Mouse (Mus musculus): Measurements from ENCODE around the gene Enpep. TPM values are rescaled to one million over a fixed set of nuclear protein-coding genes. Genes with fewer than 3 reads are reported as not detected.
A peak's percentile ranks its signal among the peaks of the same experiment; 100 is the strongest.

Enpep gene
- polyA plus RNA-seq, 1 experiment from 2014 or later = 0.05 TPM

DNA sequence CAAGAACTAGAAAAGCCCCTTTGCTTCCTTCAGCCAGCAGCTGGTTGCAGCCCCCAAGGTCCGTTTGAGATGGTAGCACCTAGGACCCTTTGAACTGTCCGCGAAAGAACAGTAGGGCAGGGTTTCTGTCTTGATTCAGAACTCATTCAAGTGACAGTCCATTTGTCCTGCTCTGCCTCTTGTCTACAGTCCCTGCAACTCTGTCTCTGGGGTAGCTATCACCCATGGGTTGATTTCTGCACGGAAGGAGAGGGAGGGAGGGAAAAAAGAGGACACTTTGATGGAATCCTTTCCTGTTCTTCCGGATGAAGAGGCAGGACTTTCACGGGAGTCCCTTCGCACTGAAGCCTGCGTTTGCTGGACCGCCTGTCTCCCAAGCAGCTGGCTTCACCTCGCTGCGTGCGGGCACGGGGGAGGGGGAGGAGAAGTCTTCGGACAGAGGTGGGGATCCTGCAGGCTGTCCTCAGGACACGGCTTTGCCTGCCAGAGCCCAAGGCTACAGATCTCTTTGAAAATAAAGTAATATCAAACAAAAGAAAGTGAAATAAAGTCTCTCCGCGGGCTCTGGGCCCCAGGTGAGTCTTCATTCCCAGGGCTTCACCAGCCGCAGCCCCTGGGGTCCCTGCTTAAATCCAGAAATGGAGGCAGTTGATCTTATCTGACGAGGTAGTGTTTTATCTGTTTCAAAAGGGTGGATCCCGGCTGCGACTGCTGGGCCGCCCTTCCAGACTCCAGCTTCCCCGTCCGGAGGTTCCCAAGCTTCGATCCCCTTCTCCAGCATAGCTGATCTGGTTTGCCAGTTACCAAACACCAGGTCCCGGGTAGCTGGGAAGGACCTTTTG, 108.3 kb downstream of the Enpep start:
- H3K27ac ChIP-seq (replicated peaks) = no peak overlapping the region
- no peaks in the 10 kb centered on the region for H3K36me3 ChIP-seq
- H3K9me3 ChIP-seq (replicated peaks) = no peaks in the 10 kb centered on the region
- WGBS = under 1% methylated on average over 26 of the region's 26 CpGs
- no peak for DNase-seq (ENCODE audit: low spot score)
- H3K4me3 ChIP-seq = peak overlapping the region; percentile 20; the same call in 1 of the 2 replicates
- H3K27me3 ChIP-seq (ENCODE audit: low read depth, poor library complexity, severe bottlenecking) = peaks cover 100% of the 10 kb centered on the region
- peaks cover 49% of the 10 kb centered on the region for H3K4me1 ChIP-seq

DNA sequence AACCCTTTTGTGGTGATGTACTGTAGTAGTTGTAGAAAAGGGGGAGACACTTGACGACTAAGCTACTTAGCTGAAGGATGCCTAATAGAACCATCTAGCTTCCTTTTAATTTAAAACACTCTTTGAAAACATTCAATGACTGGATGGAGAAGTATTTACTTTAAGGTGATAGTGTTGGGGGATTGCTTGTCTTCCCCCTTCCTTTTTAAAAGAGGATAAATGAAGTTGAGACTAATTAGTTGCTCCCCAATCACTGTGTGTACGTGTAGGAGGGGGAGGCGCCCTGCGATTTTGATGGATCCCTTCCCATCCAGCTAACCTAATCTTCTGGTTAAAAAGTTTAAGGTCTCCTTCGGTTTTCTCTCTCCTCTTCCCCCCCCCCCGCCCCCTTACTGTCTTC, 109.1 kb downstream of the Enpep start:
- DNase-seq (ENCODE audit: low spot score) = no peak
- Histone ChIP-seq H3K9me3 (replicated peaks) (no peaks in the 10 kb centered on the region), H3K4me3 (no peak overlapping the region), H3K27me3 (ENCODE audit: low read depth, poor library complexity, severe bottlenecking) (peaks cover 100% of the 10 kb centered on the region), H3K4me1 (peaks cover 52% of the 10 kb centered on the region), H3K27ac (replicated peaks) (no peak overlapping the region), H3K36me3 (no peaks in the 10 kb centered on the region)
- 0% methylated on average over 6 of the region's 6 CpGs for WGBS

DNA sequence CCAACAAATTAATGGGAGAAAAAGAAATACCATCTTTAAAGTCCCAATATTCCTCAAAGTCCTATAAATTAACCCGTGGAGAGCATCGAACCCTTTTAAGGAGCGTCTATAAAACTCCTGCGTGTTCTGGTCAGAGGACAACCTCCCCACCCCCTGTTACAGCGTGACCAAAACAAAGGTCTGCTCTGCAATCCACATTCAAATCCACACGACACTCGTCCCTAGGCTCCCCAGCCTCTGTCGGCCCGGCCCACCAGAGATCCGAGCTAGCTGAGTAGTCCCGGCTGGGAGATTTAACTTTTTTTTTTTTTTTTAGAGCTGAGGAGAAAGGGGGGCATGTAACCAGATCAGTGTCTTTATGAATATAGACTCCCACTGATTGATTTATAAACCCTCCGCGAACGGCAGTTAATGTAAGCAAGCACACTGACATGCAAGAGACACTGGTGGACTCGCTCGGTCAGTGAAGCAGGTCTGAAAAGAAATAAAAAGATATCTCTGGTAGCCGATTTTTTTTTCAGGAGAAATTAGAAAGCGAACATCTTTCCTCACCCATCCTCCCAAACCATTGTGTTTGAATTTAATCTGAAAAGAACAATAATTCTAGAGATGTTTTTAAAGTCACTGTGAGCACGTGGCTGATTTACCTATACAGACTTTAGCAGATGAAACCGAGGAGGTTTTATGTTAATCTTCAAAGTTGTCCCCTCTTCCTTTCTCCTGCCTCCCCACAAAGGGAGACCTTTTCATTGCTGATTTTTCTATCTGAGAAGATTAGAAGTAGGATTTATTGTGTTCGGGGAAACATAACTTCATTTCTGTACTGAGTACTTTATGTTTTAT, 109.9 kb downstream of the Enpep start:
- H3K4me1 ChIP-seq = peaks cover 59% of the 10 kb centered on the region
- H3K27me3 ChIP-seq (ENCODE audit: low read depth, poor library complexity, severe bottlenecking) = peaks cover 100% of the 10 kb centered on the region
- under 1% methylated on average over 21 of the region's 21 CpGs for WGBS
- H3K36me3 ChIP-seq = no peaks in the 10 kb centered on the region
- H3K27ac ChIP-seq (replicated peaks) = no peak overlapping the region
- H3K9me3 ChIP-seq (replicated peaks) = no peaks in the 10 kb centered on the region
- no peak overlapping the region for H3K4me3 ChIP-seq
- peak; percentile 37 for DNase-seq (ENCODE audit: low spot score)

DNA sequence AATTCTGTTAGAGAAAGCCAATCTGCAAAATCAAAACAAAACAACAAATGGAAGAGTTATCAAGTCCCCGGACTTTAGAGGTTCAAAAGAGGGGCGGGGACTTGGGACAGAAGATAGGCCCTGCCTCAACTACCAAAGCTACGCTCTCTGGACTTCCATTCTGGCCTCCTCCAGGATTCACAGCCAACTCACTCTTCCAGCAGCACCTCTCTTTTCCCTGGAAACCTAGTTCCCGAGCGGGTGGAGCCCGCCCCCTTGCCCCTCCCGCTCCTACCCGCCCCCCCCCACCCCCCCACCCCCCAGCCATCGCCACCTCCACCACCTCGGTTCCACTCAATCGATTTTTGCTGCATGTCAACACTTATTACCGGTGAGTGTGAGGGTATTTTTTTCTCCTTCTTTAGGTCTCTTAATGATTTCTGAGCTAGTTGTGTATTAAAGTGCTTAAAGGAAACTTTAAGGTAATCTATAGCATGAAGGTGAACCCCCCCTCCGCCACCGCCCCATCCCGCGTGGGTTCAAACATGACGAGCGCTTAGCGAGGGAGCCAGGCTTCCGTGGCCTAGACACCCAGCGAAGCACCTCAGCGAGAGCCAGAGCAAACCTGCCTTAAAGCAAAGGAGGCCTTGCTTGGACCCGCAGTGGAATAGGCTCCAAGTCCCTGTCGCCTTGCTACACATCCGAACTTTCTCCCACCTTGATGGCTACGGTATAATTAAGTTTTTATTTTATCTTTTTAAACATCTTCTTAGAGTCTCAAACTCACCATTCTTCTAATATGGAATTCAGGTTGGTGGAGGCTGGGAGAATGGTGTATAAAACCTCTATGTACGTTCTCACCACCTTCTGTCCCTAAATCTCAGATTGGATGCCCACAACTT, 110.9 kb downstream of the Enpep start:
- Histone ChIP-seq H3K9me3 (replicated peaks) (no peaks in the 10 kb centered on the region), H3K36me3 (no peaks in the 10 kb centered on the region), H3K4me1 (peaks cover 62% of the 10 kb centered on the region), H3K27me3 (ENCODE audit: low read depth, poor library complexity, severe bottlenecking) (peaks cover 100% of the 10 kb centered on the region), H3K27ac (replicated peaks) (no peak overlapping the region), H3K4me3 (no peak overlapping the region)
- DNase-seq (ENCODE audit: low spot score) = peak; percentile 41
- WGBS = under 1% methylated on average over 27 of the region's 27 CpGs

DNA sequence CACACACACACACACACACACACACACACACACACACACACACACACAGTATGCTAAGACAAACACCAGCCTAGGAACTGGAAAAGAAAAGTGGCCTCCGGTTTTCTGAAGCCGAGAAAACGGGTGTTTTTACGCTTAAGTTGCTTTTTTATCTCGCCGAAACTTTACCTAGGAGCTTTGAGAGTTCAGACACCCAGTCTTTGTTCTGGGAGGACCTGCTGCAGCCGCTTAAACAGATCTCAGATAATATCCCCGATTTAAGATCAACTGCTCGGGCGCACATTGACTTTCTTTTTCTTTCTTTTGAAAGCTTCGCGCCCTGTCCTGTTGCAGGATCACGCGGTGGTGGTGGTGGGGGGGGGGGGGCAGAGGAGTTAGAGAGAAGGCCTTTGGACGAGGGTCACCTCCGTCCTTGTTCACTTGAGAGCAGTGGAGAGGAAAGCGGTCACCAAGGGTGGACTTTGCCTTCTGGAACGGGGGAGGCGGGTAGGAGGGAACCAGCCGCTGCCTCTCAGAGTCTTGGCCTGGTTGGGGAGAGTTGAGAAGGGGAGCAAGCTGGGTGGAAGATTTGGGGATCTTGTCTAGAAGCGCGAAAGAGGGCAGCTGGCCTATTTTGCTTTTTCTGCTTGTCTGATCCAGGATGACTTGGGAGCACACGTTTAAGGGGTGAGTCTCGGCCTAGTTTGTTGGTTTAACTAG, 111.7 kb downstream of the Enpep start:
- Histone ChIP-seq H3K36me3 (no peaks in the 10 kb centered on the region), H3K4me3 (0 out of 2 replicates have a peak overlapping the region, but pooled peaks have one; percentile 11), H3K27me3 (ENCODE audit: low read depth, poor library complexity, severe bottlenecking) (peaks cover 100% of the 10 kb centered on the region), H3K27ac (replicated peaks) (no peak overlapping the region), H3K4me1 (peaks cover 60% of the 10 kb centered on the region), H3K9me3 (replicated peaks) (no peaks in the 10 kb centered on the region)
- WGBS = under 1% methylated on average over 24 of the region's 24 CpGs
- peak; percentile 61 for DNase-seq (ENCODE audit: low spot score)

DNA sequence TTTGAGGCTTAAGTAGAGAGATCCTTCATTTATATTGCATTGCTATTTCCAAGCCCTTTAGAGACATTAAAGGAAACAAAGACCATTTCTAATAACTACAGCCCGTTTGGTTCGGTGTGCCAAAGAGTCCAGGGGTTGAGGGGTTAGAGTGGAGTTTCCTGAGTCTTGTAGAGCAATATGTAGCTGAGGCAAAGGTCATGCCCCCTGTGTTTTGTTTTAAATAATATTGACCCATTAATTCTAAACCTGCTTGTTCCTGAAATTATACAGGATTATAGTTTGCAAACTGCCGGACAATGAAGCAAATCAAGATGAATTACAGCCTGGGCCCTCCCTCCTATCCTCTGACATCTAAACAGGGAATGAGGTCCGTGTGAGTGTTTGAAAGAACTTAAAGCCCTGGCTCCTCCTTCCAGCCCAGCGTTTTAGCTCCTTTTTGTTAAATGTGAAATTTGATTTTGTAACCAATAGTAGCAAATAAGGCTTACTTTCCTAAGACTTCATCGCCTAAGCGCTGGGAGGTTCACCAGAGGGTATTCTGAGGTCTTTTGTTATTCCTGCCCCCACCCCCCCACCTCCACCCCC, 112.3 kb downstream of the Enpep start:
- Histone ChIP-seq H3K9me3 (replicated peaks) (no peaks in the 10 kb centered on the region), H3K4me3 (no peak overlapping the region), H3K36me3 (no peaks in the 10 kb centered on the region), H3K27me3 (ENCODE audit: low read depth, poor library complexity, severe bottlenecking) (peaks cover 100% of the 10 kb centered on the region), H3K27ac (replicated peaks) (no peak overlapping the region), H3K4me1 (peaks cover 65% of the 10 kb centered on the region)
- WGBS = under 1% methylated on average over 7 of the region's 7 CpGs
- no peak for DNase-seq (ENCODE audit: low spot score)

Other genes starting within 250 kb of the Enpep start
- gene Pitx2, start 132.8 kb downstream of the Enpep start, polyA plus RNA-seq (2016; fragmentation: Nextera tagmentation; extraction: Ambion mirVana) = 27.8 and 47.0 TPM in 2 replicates
- 39.5 TPM in 2 replicates for gene Elovl6, start 199.6 kb upstream of the Enpep start, polyA plus RNA-seq (2016; fragmentation: Nextera tagmentation; extraction: Ambion mirVana)

Data from midbrain, embryonic 10.5 days (tissue).